Mouse (Mus musculus): ENCODE data around the gene Kcnab2. TPM values are rescaled to one million over a fixed set of nuclear protein-coding genes. Genes with fewer than 3 reads are reported as not detected.

Kcnab2 gene
- 115 TPM for polyA plus RNA-seq (2017; shearing (Covaris generic))

DNA sequence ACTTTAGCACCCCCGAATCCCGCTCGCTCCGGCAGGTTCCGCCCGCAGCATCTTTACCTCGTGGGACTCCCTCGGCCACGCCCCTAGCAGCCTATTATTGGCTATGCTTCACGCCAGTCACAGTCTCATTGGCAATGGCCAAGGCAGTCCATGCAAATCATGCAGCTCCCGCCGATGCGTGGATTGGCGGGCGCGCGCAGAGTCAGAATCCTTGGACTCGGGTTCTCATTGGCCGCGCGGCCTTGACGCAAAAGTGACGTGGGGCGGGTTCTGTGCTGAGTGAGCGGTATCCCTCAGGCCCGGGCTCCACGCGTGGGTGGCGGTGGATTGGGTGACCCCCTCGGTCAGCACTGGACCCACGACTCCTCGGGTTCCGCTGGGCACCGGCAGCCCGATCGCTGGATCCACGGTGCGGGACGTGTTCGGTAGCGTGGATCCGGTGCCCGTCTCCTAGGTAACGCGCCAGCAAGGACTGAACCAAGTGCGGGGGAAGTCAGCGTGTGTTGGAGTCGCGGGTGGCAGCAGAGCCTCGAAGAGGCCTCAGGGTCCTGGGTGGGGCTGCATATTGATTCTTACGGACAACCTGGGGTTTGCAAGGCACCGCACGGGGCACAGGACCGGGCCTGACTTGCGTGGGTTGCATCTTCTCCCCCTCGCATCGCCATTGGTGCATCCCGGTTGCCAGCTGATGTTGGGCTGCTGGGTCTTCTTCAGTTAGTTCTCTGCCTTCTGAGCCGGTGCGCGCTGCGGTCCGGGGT lies at the start of gene Kcnab2:
Gene Kcnab2 (minus strand): TSS at position 406 of the 758 bp plus-strand sequence.

DNA sequence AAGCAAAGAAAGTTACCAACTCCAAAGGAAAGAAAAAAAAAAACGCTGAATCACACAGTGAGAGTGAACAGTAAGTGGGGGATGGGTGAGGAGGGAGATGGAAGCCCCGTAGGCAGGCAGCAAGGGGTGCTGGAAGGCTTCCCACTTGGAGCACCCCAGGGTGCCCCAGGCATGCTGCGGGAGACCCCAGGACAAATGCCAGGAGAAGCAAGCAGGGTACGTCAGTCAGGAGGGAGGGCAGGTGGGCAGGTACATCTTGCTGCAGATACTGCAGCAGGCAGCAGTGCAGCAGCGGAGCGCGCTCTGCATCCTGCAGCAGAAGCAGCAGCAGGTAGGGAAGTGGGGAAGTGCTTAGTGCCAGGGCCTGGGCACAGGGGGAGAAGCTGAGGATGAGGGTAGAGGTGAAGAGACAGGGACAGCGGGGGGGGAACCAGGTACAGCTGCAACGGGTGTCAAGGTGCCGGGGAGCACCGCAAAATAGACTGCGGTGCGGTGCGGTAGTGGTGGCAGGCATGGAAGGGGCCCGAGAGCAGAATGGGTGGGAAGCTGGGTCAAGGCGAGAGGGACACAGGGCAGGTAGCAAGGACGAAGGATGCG lies 1.1 kb downstream of the Kcnab2 start, which contains the start of gene Nphp4:
Gene Nphp4 (plus strand): TSS at position 280 of the 597 bp plus-strand sequence.

Other genes with a start within 250 kb of the Kcnab2 start
- not detected for gene Gpr153, start 203.6 kb downstream of the Kcnab2 start, polyA plus RNA-seq (2017; shearing (Covaris generic))
- not detected for gene Hes3, start 186.2 kb downstream of the Kcnab2 start, polyA plus RNA-seq (2017; shearing (Covaris generic))
- gene Icmt, start 180.6 kb downstream of the Kcnab2 start, polyA plus RNA-seq (2017; shearing (Covaris generic)) = 22.2 TPM
- not detected for gene Rnf207, start 158.9 kb downstream of the Kcnab2 start, polyA plus RNA-seq (2017; shearing (Covaris generic))
- 395 TPM for gene Rpl22, start 152.1 kb downstream of the Kcnab2 start, polyA plus RNA-seq (2017; shearing (Covaris generic))
- not detected for gene Chd5, start 139.2 kb downstream of the Kcnab2 start, polyA plus RNA-seq (2017; shearing (Covaris generic))
- 1.4 TPM for gene Nphp4, start 1.2 kb downstream of the Kcnab2 start, polyA plus RNA-seq (2017; shearing (Covaris generic))

All from effector memory CD4-positive, alpha-beta T cell, adult 7 months (primary cell).